Mouse (Mus musculus) testis, adult 2 months (tissue): ENCODE data around the gene Chst8.

Source experiments
- CTCF ChIP-seq: fragments of 200-500 bp; IDR thresholded peaks from 2 replicates; pipeline ENCODE4 v1.5.1; 2012; ENCODE audit warnings: low read depth, mild to moderate bottlenecking, inconsistent platforms, low read length, moderate library complexity; ENCODE audit not compliant: control insufficient read depth, insufficient read depth, insufficient replicate concordance
- POLR2A ChIP-seq: fragments of 200-500 bp; IDR thresholded peaks from 2 replicates; pipeline ENCODE4 v1.6.1; 2012; ENCODE audit warnings: low read depth, mild to moderate bottlenecking, inconsistent platforms, low read length, moderate library complexity; ENCODE audit not compliant: control insufficient read depth

GRCm38 (mm10) chr7:34764250-34765148 lies 48.0 kb downstream of the Chst8 start:
- TF ChIP-seq CTCF = no peak
- no peak for TF ChIP-seq POLR2A
